Mouse (Mus musculus) heart, embryonic 16.5 days (tissue): Measurements from ENCODE around the gene Thap4. TPM values are rescaled to one million over a fixed set of nuclear protein-coding genes. Genes with fewer than 3 reads are reported as not detected.

Experiments used
- ATAC-seq: fragments of 200-750 bp; cut with Nextera tagmentation; replicated peaks from 2 replicates; pipeline ENCODE4 v1.8.0; 2017; ENCODE audit warnings: moderate number of reproducible peaks; ENCODE audit not compliant: insufficient read depth, low FRiP score; ENCODE audit errors: extremely low read depth
- H3K27ac ChIP-seq: fragments of 300-500 bp; sonication (generic); 2 replicates; pipeline ENCODE4 v1.5.1; 2014; ENCODE audit warnings: mild to moderate bottlenecking, low read length, control low read depth, moderate library complexity
- H3K27me3 ChIP-seq: fragments of 300-500 bp; sonication (generic); 2 replicates; pipeline ENCODE4 v1.6.1; 2014; ENCODE audit warnings: low read length, mixed read lengths; ENCODE audit not compliant: control insufficient read depth, insufficient read depth
- H3K36me3 ChIP-seq: fragments of 300-500 bp; sonication (generic); 2 replicates; pipeline ENCODE4 v1.6.1; 2014; ENCODE audit not compliant: control insufficient read depth, insufficient read depth
- H3K4me1 ChIP-seq: fragments of 300-500 bp; sonication (generic); 2 replicates; pipeline ENCODE4 v1.6.1; 2014; ENCODE audit warnings: low read length, mixed read lengths; ENCODE audit not compliant: control insufficient read depth, insufficient read depth
- H3K4me2 ChIP-seq: fragments of 300-500 bp; sonication (generic); 2 replicates; pipeline ENCODE4 v1.6.1; 2014; ENCODE audit warnings: low read depth, mild to moderate bottlenecking, control low read depth, low read length
- H3K4me3 ChIP-seq: fragments of 300-500 bp; sonication (generic); 2 replicates; pipeline ENCODE4 v1.5.1; 2014; ENCODE audit warnings: mild to moderate bottlenecking, control low read depth, low read length
- H3K9ac ChIP-seq: fragments of 300-500 bp; sonication (generic); 2 replicates; pipeline ENCODE4 v1.6.1; 2014; ENCODE audit warnings: low read length, control low read depth
- H3K9me3 ChIP-seq: fragments of 300-500 bp; sonication (generic); replicated peaks from 2 replicates; pipeline ENCODE4 v1.6.1; 2016; ENCODE audit warnings: low read length; ENCODE audit not compliant: control insufficient read depth
- WGBS: fragments of 180-500 bp; shearing (Covaris S2); extraction: QIAGEN DNeasy Blood & Tissue Kit; methylation state at CpG from one replicate; pipeline ENCODE4 v1.1.7; 2014; 5-methylcytosine and 5-hydroxymethylcytosine counted together
- polyA plus RNA-seq: library from polyadenylated mRNA; unstranded; fragments of >200 nt; fragmentation: Nextera tagmentation; extraction: Ambion mirVana; gene quantifications from 2 replicates; pipeline ENCODE4 v1.2.1, GENCODE M21; 2015

The Thap4 gene
- polyA plus RNA-seq, 1 experiment from 2014 or later: 54.4 TPM

GRCm38 (mm10) chr1:93691786-93692357, 62.8 kb downstream of the Thap4 start:
- Histone ChIP-seq H3K27me3 (no peaks in the 10 kb centered on the region), H3K9ac (no peak overlapping the region), H3K4me1 (peaks cover 16% of the 10 kb centered on the region), H3K27ac (no peak overlapping the region), H3K36me3 (0 out of 2 replicates have a peak, but pooled peaks cover 4% of the 10 kb centered on the region), H3K4me2 (no peak overlapping the region), H3K9me3 (no peaks in the 10 kb centered on the region), H3K4me3 (no peak overlapping the region)
- WGBS: 76% methylated on average over 10 of the region's 10 CpGs
- no peak for ATAC-seq

GRCm38 (mm10) chr1:93691106-93691505, 63.6 kb downstream of the Thap4 start:
- H3K27ac ChIP-seq: no peak overlapping the region
- ATAC-seq: no peak
- H3K36me3 ChIP-seq: 0 out of 2 replicates have a peak, but pooled peaks cover 4% of the 10 kb centered on the region
- H3K27me3 ChIP-seq: no peaks in the 10 kb centered on the region
- H3K9ac ChIP-seq: no peak overlapping the region
- no peak overlapping the region for H3K4me2 ChIP-seq
- no peaks in the 10 kb centered on the region for H3K9me3 ChIP-seq
- WGBS: 88% methylated on average over 8 of the region's 8 CpGs
- H3K4me3 ChIP-seq: no peak overlapping the region
- H3K4me1 ChIP-seq: peaks cover 14% of the 10 kb centered on the region

- 81% methylated on average over 7 of the region's 7 CpGs for WGBS
- Histone ChIP-seq H3K4me3 (no peak overlapping the region), H3K36me3 (0 out of 2 replicates have a peak, but pooled peaks cover 4% of the 10 kb centered on the region), H3K27ac (no peak overlapping the region), H3K4me2 (no peak overlapping the region), H3K9ac (no peak overlapping the region), H3K4me1 (peaks cover 13% of the 10 kb centered on the region), H3K9me3 (no peaks in the 10 kb centered on the region), H3K27me3 (no peaks in the 10 kb centered on the region)
- no peak for ATAC-seq
These were observed 64.7 kb downstream of the Thap4 start for GRCm38 (mm10) chr1:93689901-93690496.

GRCm38 (mm10) chr1:93688154-93688553, 66.5 kb downstream of the Thap4 start:
- H3K4me2 ChIP-seq: no peak overlapping the region

GRCm38 (mm10) chr1:93686961-93687320, 67.7 kb downstream of the Thap4 start:
- Histone ChIP-seq H3K9me3 (no peaks in the 10 kb centered on the region), H3K4me3 (peak overlapping the region; percentile 77), H3K27me3 (no peaks in the 10 kb centered on the region), H3K36me3 (0 out of 2 replicates have a peak, but pooled peaks cover 4% of the 10 kb centered on the region), H3K27ac (no peak overlapping the region), H3K4me2 (peak overlapping the region; percentile 99), H3K4me1 (peaks cover 9% of the 10 kb centered on the region), H3K9ac (peak overlapping the region; percentile 84)
- 54% methylated on average over 3 of the region's 3 CpGs for WGBS
- ATAC-seq: no peak

More at GRCm38 (mm10) chr1:93688154-93688553, 66.5 kb downstream of the Thap4 start:
- Histone ChIP-seq H3K9me3 (no peaks in the 10 kb centered on the region), H3K4me3 (no peak overlapping the region), H3K36me3 (0 out of 2 replicates have a peak, but pooled peaks cover 4% of the 10 kb centered on the region), H3K27me3 (no peaks in the 10 kb centered on the region), H3K4me1 (peaks cover 9% of the 10 kb centered on the region), H3K27ac (no peak overlapping the region), H3K9ac (no peak overlapping the region)
- ATAC-seq: peak; percentile 33; the same call in 1 of the 2 replicates
- 72% methylated on average over 8 of the region's 8 CpGs for WGBS

- peak; percentile 50 for ATAC-seq
- H3K27ac ChIP-seq: peak overlapping the region; percentile 67
- WGBS: 4% methylated on average over 51 of the region's 51 CpGs
- 0 out of 2 replicates have a peak, but pooled peaks cover 4% of the 10 kb centered on the region for H3K36me3 ChIP-seq
- H3K9ac ChIP-seq: peak overlapping the region; percentile 84
- peaks cover 9% of the 10 kb centered on the region for H3K4me1 ChIP-seq
- peak overlapping the region; percentile 99 for H3K4me2 ChIP-seq
- H3K9me3 ChIP-seq: no peaks in the 10 kb centered on the region
- peak overlapping the region; percentile 77 for H3K4me3 ChIP-seq
- no peaks in the 10 kb centered on the region for H3K27me3 ChIP-seq
These were observed 68.3 kb downstream of the Thap4 start for GRCm38 (mm10) chr1:93686245-93686960.

- peaks cover 9% of the 10 kb centered on the region for H3K4me1 ChIP-seq
- no peaks in the 10 kb centered on the region for H3K9me3 ChIP-seq
- ATAC-seq: peak; percentile 75
- 0 out of 2 replicates have a peak, but pooled peaks cover 2% of the 10 kb centered on the region for H3K36me3 ChIP-seq
- peak within 1 kb of the TSS; percentile 84 for H3K9ac ChIP-seq
- under 1% methylated on average over 78 of the region's 78 CpGs for WGBS
- H3K27me3 ChIP-seq: no peaks in the 10 kb centered on the region
- H3K27ac ChIP-seq: peak within 1 kb of the TSS; percentile 67
- peak within 1 kb of the TSS; percentile 77 for H3K4me3 ChIP-seq
- peak within 1 kb of the TSS; percentile 99 for H3K4me2 ChIP-seq
These were observed 69.0 kb downstream of the Thap4 start, which contains the start of gene Bok for GRCm38 (mm10) chr1:93685401-93686244. Bok (plus strand) TSS chr1:93685660.

GRCm38 (mm10) chr1:93679889-93680568, 74.6 kb downstream of the Thap4 start:
- H3K4me1 ChIP-seq: 0 out of 2 replicates have a peak, but pooled peaks cover 4% of the 10 kb centered on the region
- no peaks in the 10 kb centered on the region for H3K27me3 ChIP-seq
- H3K27ac ChIP-seq: peak overlapping the region; percentile 59
- 45% methylated on average over 7 of the region's 7 CpGs for WGBS
- no peak overlapping the region for H3K4me3 ChIP-seq
- H3K36me3 ChIP-seq: no peaks in the 10 kb centered on the region
- ATAC-seq: peak; percentile 83
- H3K4me2 ChIP-seq: no peak overlapping the region
- H3K9ac ChIP-seq: no peak overlapping the region; the same call in 1 of the 2 replicates
- H3K9me3 ChIP-seq: no peaks in the 10 kb centered on the region
